Mouse (Mus musculus): ENCODE measurements around the gene Acad11.

The Acad11 gene

GRCm38 (mm10) chr9:104080038-104080437 is 16.9 kb downstream of the Acad11 start:
- DNase-seq (ENCODE audit: inconsistent ontology term): no peak

GRCm38 (mm10) chr9:104085730-104086429 is 22.7 kb downstream of the Acad11 start:
- no peak for DNase-seq (ENCODE audit: inconsistent ontology term)

- DNase-seq (ENCODE audit: inconsistent ontology term): peak; percentile 84
These were observed 25.4 kb downstream of the Acad11 start for GRCm38 (mm10) chr9:104088555-104088954.

GRCm38 (mm10) chr9:104092945-104093344 is 29.8 kb downstream of the Acad11 start:
- DNase-seq (ENCODE audit: inconsistent ontology term): no peak

GRCm38 (mm10) chr9:104098256-104098655 is 35.1 kb downstream of the Acad11 start:
- no peak for DNase-seq (ENCODE audit: inconsistent ontology term)

- DNase-seq (ENCODE audit: inconsistent ontology term): no peak
These were observed 35.9 kb downstream of the Acad11 start for GRCm38 (mm10) chr9:104099060-104099459.

GRCm38 (mm10) chr9:104100822-104101221 is 37.6 kb downstream of the Acad11 start:
- DNase-seq (ENCODE audit: inconsistent ontology term): no peak

- no peak for DNase-seq (ENCODE audit: inconsistent ontology term)
These were observed 38.3 kb downstream of the Acad11 start for GRCm38 (mm10) chr9:104101458-104101857.

- peak; percentile 52 for DNase-seq (ENCODE audit: inconsistent ontology term)
These were observed 39.1 kb downstream of the Acad11 start for GRCm38 (mm10) chr9:104102301-104102700.

- no peak for DNase-seq (ENCODE audit: inconsistent ontology term)
These were observed 39.7 kb downstream of the Acad11 start for GRCm38 (mm10) chr9:104102901-104103300.

- DNase-seq (ENCODE audit: inconsistent ontology term): no peak
These were observed 41.8 kb downstream of the Acad11 start for GRCm38 (mm10) chr9:104104986-104105385.

- no peak for DNase-seq (ENCODE audit: inconsistent ontology term)
These were observed 43.8 kb downstream of the Acad11 start for GRCm38 (mm10) chr9:104106930-104107329.

GRCm38 (mm10) chr9:104107482-104107881 is 44.3 kb downstream of the Acad11 start:
- DNase-seq (ENCODE audit: inconsistent ontology term): no peak

- DNase-seq (ENCODE audit: inconsistent ontology term): no peak
These were observed 45.5 kb downstream of the Acad11 start for GRCm38 (mm10) chr9:104108571-104109143.

- no peak for DNase-seq (ENCODE audit: inconsistent ontology term)
These were observed 46.0 kb downstream of the Acad11 start for GRCm38 (mm10) chr9:104109151-104109550.

- no peak for DNase-seq (ENCODE audit: inconsistent ontology term)
These were observed 59.9 kb downstream of the Acad11 start for GRCm38 (mm10) chr9:104123101-104123500.

- peak; percentile 47 for DNase-seq (ENCODE audit: inconsistent ontology term)
These were observed 60.4 kb downstream of the Acad11 start for GRCm38 (mm10) chr9:104123622-104124021.

GRCm38 (mm10) chr9:104126833-104127232 is 63.7 kb downstream of the Acad11 start, which contains the start of gene Ackr4:
Gene Ackr4 (minus strand): TSS chr9:104126933.
- DNase-seq (ENCODE audit: inconsistent ontology term): no peak

GRCm38 (mm10) chr9:104128110-104128509 is 64.9 kb downstream of the Acad11 start:
- DNase-seq (ENCODE audit: inconsistent ontology term): peak; percentile 39

GRCm38 (mm10) chr9:104130141-104130755 is 67.1 kb downstream of the Acad11 start:
- DNase-seq (ENCODE audit: inconsistent ontology term): no peak

GRCm38 (mm10) chr9:104140351-104140750 is 77.2 kb downstream of the Acad11 start:
- DNase-seq (ENCODE audit: inconsistent ontology term): no peak

- DNase-seq (ENCODE audit: inconsistent ontology term): no peak
These were observed 79.6 kb downstream of the Acad11 start for GRCm38 (mm10) chr9:104142805-104143204.

All from Muller cell, postnatal 12 days (primary cell).